Mouse (Mus musculus) thymus, adult 2 months (tissue): ENCODE results near the gene 1700092M07Rik.

Experiments used
- CTCF ChIP-seq: fragments of 200-500 bp; IDR thresholded peaks from 2 replicates; pipeline ENCODE4 v1.5.1; 2012; ENCODE audit warnings: mild to moderate bottlenecking, control low read depth, low read length, moderate library complexity, borderline replicate concordance; ENCODE audit not compliant: control insufficient read depth, poor library complexity, insufficient read depth; ENCODE audit errors: extremely low read depth
- POLR2A ChIP-seq: fragments of 200-500 bp; IDR thresholded peaks from 2 replicates; pipeline ENCODE4 v1.6.1; 2012; ENCODE audit warnings: mild to moderate bottlenecking, low read length, control low read depth, moderate library complexity; ENCODE audit not compliant: control insufficient read depth, poor library complexity, insufficient read depth; ENCODE audit errors: extremely low read depth

DNA sequence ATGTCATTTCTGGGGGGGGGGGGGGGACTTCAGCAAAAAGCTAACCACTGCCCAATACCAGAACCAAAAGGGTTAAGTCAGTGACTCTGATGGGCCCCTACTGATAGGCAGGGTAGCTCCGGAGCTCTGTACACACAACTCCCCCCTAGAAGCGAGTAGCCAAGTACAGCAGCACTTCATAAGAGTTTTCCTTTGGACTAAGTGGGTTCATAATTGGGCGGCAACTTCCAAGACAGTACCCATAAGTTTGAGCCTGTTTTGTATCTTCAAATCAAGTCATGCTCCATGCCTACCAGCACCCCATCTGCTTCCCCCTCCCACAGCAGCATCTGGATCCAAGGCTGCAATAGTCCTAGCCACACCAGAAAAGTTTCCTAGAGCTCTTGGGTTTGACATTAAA lies 15.1 kb downstream of the 1700092M07Rik start:
- TF ChIP-seq CTCF: no peak
- no peak for TF ChIP-seq POLR2A
